Mouse (Mus musculus) CH12.LX (cell line): ENCODE data around the gene Cbx1. TPM values are rescaled to one million over a fixed set of nuclear protein-coding genes. Genes with fewer than 3 reads are reported as not detected.

Source experiments
- DNase-seq: peaks from one replicate; pipeline ENCODE4 v3.0.0-alpha.2; 2013; ENCODE audit errors: extremely low read depth
- H3K27ac ChIP-seq: 2 replicates; pipeline ENCODE4 v1.5.1; 2012; ENCODE audit warnings: low read depth, mild to moderate bottlenecking, control low read depth, moderate library complexity; ENCODE audit not compliant: insufficient read depth
- H3K27me3 ChIP-seq: replicated peaks from 2 replicates; pipeline ENCODE3; 2012; ENCODE audit warnings: inconsistent platforms
- H3K36me3 ChIP-seq, 2 experiments: replicated peaks in 1 of 2; 2 replicates each; pipeline versions ENCODE3 to v1.6.1; 2012; ENCODE audit warnings: inconsistent platforms in 1 of 2, low read length in 1 of 2, mild to moderate bottlenecking in 1 of 2, mixed read lengths in 1 of 2, moderate library complexity in 1 of 2; ENCODE audit not compliant: control insufficient read depth in 1 of 2, insufficient read depth in 1 of 2
- H3K4me1 ChIP-seq, 2 experiments: 2 replicates each; pipeline ENCODE4 v1.6.1; 2012; ENCODE audit warnings: inconsistent platforms in 1 of 2, moderate library complexity in 1 of 2; ENCODE audit not compliant: insufficient read depth in 2 of 2, control insufficient read depth in 1 of 2
- H3K4me2 ChIP-seq: 2 replicates; pipeline ENCODE4 v1.6.1; 2012; ENCODE audit warnings: low read depth, mild to moderate bottlenecking, control low read depth; ENCODE audit not compliant: poor library complexity, insufficient read depth, severe bottlenecking
- H3K4me3 ChIP-seq, 3 experiments: fragments of 150-350 bp in 1 of 3; sonication (generic) in 1 of 3; replicated peaks in 1 of 3; 2 replicates each; pipeline versions ENCODE3 to v1.5.1; 2011 to 2012; ENCODE audit warnings: low read depth in 2 of 3, low read length in 2 of 3, mild to moderate bottlenecking in 2 of 3, moderate library complexity in 2 of 3, control low read depth in 1 of 3, improper control_type of control experiment in 1 of 3, inconsistent platforms in 1 of 3, mixed read lengths in 1 of 3; ENCODE audit not compliant: poor library complexity in 1 of 3
- H3K79me2 ChIP-seq: replicated peaks from 2 replicates; pipeline ENCODE4 v1.6.1; 2012; ENCODE audit warnings: mild to moderate bottlenecking, moderate library complexity; ENCODE audit not compliant: control insufficient read depth, poor library complexity, insufficient read depth, severe bottlenecking; ENCODE audit errors: extremely low read depth
- H3K9ac ChIP-seq: 2 replicates; pipeline ENCODE4 v1.6.1; 2012; ENCODE audit warnings: low read depth, mild to moderate bottlenecking, control low read depth, moderate library complexity; ENCODE audit not compliant: insufficient read depth
- H3K9me3 ChIP-seq: replicated peaks from 2 replicates; pipeline ENCODE3; 2012; ENCODE audit warnings: low read length, inconsistent platforms, mixed read lengths
- CHD1 ChIP-seq: IDR thresholded peaks from 2 replicates; pipeline ENCODE4 v1.6.1; 2012; ENCODE audit warnings: low read depth, low read length, improper control_type of control experiment, inconsistent platforms
- ELF1 ChIP-seq: IDR thresholded peaks from 2 replicates; pipeline ENCODE4 v1.6.1; 2014; ENCODE audit warnings: low read depth, mild to moderate bottlenecking, inconsistent platforms, low read length, improper control_type of control experiment
- EP300 ChIP-seq: IDR thresholded peaks from 2 replicates; pipeline ENCODE4 v1.6.1; 2011; ENCODE audit warnings: low read length, improper control_type of control experiment
- GABPA ChIP-seq: IDR thresholded peaks from 2 replicates; pipeline ENCODE4 v1.6.1; 2012; ENCODE audit warnings: low read depth, low read length, improper control_type of control experiment, inconsistent platforms; ENCODE audit not compliant: insufficient replicate concordance
- JUND ChIP-seq: conservative IDR thresholded peaks from 2 replicates; pipeline ENCODE4 v1.6.1; 2011; ENCODE audit warnings: low read depth, low read length, improper control_type of control experiment
- NRF1 ChIP-seq: IDR thresholded peaks from 2 replicates; pipeline ENCODE4 v1.6.1; 2014; ENCODE audit warnings: low read depth, mild to moderate bottlenecking, inconsistent platforms, low read length, improper control_type of control experiment, moderate library complexity
- PAX5 ChIP-seq: IDR thresholded peaks from 2 replicates; pipeline ENCODE4 v1.6.1; 2012; ENCODE audit warnings: low read length, inconsistent platforms, mixed read lengths
- RCOR1 ChIP-seq: conservative IDR thresholded peaks from 2 replicates; pipeline ENCODE4 v1.6.1; 2012; ENCODE audit warnings: low read depth, mild to moderate bottlenecking, inconsistent platforms, low read length, improper control_type of control experiment
- SIN3A ChIP-seq: IDR thresholded peaks from 2 replicates; pipeline ENCODE4 v1.6.1; 2012; ENCODE audit warnings: low read length, improper control_type of control experiment, inconsistent platforms
- SMC3 ChIP-seq: IDR thresholded peaks from 2 replicates; pipeline ENCODE4 v1.6.1; 2011; ENCODE audit warnings: low read depth, low read length, improper control_type of control experiment
- TBP ChIP-seq: conservative IDR thresholded peaks from 2 replicates; pipeline ENCODE4 v1.6.1; 2011; ENCODE audit warnings: low read depth, low read length, improper control_type of control experiment
- USF2 ChIP-seq: conservative IDR thresholded peaks from 2 replicates; pipeline ENCODE4 v1.6.1; 2011; ENCODE audit warnings: low read depth, low read length, improper control_type of control experiment
- ZC3H11A ChIP-seq: IDR thresholded peaks from 2 replicates; pipeline ENCODE4 v1.6.1; 2012; ENCODE audit warnings: low read depth, mild to moderate bottlenecking, inconsistent platforms, low read length, improper control_type of control experiment
- ZMIZ1 ChIP-seq: IDR thresholded peaks from 2 replicates; pipeline ENCODE4 v1.6.1; 2012; ENCODE audit warnings: low read depth, mild to moderate bottlenecking, inconsistent platforms, low read length, improper control_type of control experiment
- dilution Hi-C: fragments of 300-500 bp; cut with MboI; formaldehyde crosslinking; loops from 2 replicates; pipeline ENCODE4 v1.14.3; 2020; ENCODE audit warnings: low sequenced_read_pairs; ENCODE audit not compliant: extremely low pct_unique_long_range_greater_than_20kb, extremely low pct_ligation_motif_present
- in situ Hi-C: fragments of 300-500 bp; cut with MboI; formaldehyde crosslinking; loops from 3 replicates; pipeline ENCODE4 v1.14.3; 2019; ENCODE audit warnings: low sequenced_read_pairs, low pct_ligation_motif_present, low pct_unique_long_range_greater_than_20kb, mixed read lengths
- polyA plus RNA-seq: library from polyadenylated mRNA; unstranded; fragments of >175 nt; gene quantifications from 2 replicates; pipeline ENCODE4 v1.2.1, GENCODE M21; 2012; ENCODE audit warnings: low read depth; ENCODE audit not compliant: insufficient read length
- total RNA-seq, 2 experiments: library from RNA; depleted of rRNA; stranded (reverse); fragments of 300-350 nt in 1 of 2; fragments of >200 nt in 1 of 2; gene quantifications; 2 replicates each; pipeline ENCODE4 v1.2.3; 2012 to 2014

Gene Cbx1
- total and polyA plus RNA-seq, 3 experiments = 115 to 223 (median 144) TPM

GRCm38 (mm10) chr11:96857446-96857845 is 68.5 kb downstream of the Cbx1 start:
- in situ Hi-C loops (loop anchor here (25.0 kb wide), 2 partner anchors 295 to 420 kb away; no protein-coding TSS in a partner anchor), dilution Hi-C loops (no loop called here)
- no peak overlapping the region for H3K9ac ChIP-seq
- H3K79me2 ChIP-seq = no peaks in the 10 kb centered on the region
- peaks cover 17 to 29% of the 10 kb centered on the region in 2 experiments for H3K4me1 ChIP-seq
- H3K27ac ChIP-seq = no peak overlapping the region
- H3K27me3 ChIP-seq = peaks cover 27% of the 10 kb centered on the region
- no peaks in the 10 kb centered on the region for H3K36me3 ChIP-seq
- H3K4me2 ChIP-seq = no peak overlapping the region
- H3K9me3 ChIP-seq = no peaks in the 10 kb centered on the region
- no peak for TF ChIP-seq ZC3H11A
- no peak for TF ChIP-seq SMC3
- TF ChIP-seq GABPA = no peak
- no peak for TF ChIP-seq USF2
- no peak for TF ChIP-seq JUND
- TF ChIP-seq RCOR1 = no peak
- no peak for TF ChIP-seq PAX5
- TF ChIP-seq ELF1 = no peak
- no peak for TF ChIP-seq SIN3A
- TF ChIP-seq NRF1 = no peak
- TF ChIP-seq EP300 = no peak
- no peak for TF ChIP-seq TBP
- TF ChIP-seq ZMIZ1 = no peak
- no peak for TF ChIP-seq CHD1
- no peak for DNase-seq
- H3K4me3 ChIP-seq = no peak overlapping the region

Other genes with a start within 250 kb of the Cbx1 start
- gene Snx11, start 11.6 kb upstream of the Cbx1 start, total RNA-seq (2012; rRNA removed) = 153 and 173 TPM in 2 replicates
- gene Snx11, start 11.6 kb upstream of the Cbx1 start, total RNA-seq (2014; rRNA removed) = 244 and 246 TPM in 2 replicates
- 208 and 217 TPM in 2 replicates for gene Snx11, start 11.6 kb upstream of the Cbx1 start, polyA plus RNA-seq
- gene Nfe2l1, start 40.8 kb downstream of the Cbx1 start, total RNA-seq (2012; rRNA removed) = 113 and 169 TPM in 2 replicates
- 61.1 and 77.7 TPM in 2 replicates for gene Nfe2l1, start 40.8 kb downstream of the Cbx1 start, total RNA-seq (2014; rRNA removed)
- 145 and 182 TPM in 2 replicates for gene Nfe2l1, start 40.8 kb downstream of the Cbx1 start, polyA plus RNA-seq
- gene Copz2, start 60.7 kb downstream of the Cbx1 start, total RNA-seq (2012; rRNA removed) = 1.3 and 4.1 TPM in 2 replicates
- gene Copz2, start 60.7 kb downstream of the Cbx1 start, total RNA-seq (2014; rRNA removed) = 0.28 and 0.35 TPM in 2 replicates
- gene Copz2, start 60.7 kb downstream of the Cbx1 start, polyA plus RNA-seq = 0.87 and 0.99 TPM in 2 replicates
- 96.3 and 112 TPM in 2 replicates for gene Cdk5rap3, start 127.4 kb downstream of the Cbx1 start, total RNA-seq (2012; rRNA removed)
- gene Cdk5rap3, start 127.4 kb downstream of the Cbx1 start, total RNA-seq (2014; rRNA removed) = 59.5 and 61.6 TPM in 2 replicates
- 70.3 and 80.0 TPM in 2 replicates for gene Cdk5rap3, start 127.4 kb downstream of the Cbx1 start, polyA plus RNA-seq
- gene Prr15l, start 139.0 kb downstream of the Cbx1 start, total RNA-seq (2012; rRNA removed) = 0.08 TPM in 2 replicates
- gene Prr15l, start 139.0 kb downstream of the Cbx1 start, total RNA-seq (2014; rRNA removed) = not detected in 2 replicates
- 0.19 and 0.31 TPM in 2 replicates for gene Prr15l, start 139.0 kb downstream of the Cbx1 start, polyA plus RNA-seq
- 38.5 and 42.9 TPM in 2 replicates for gene Pnpo, start 154.9 kb downstream of the Cbx1 start, total RNA-seq (2012; rRNA removed)
- 54.3 and 56.2 TPM in 2 replicates for gene Pnpo, start 154.9 kb downstream of the Cbx1 start, total RNA-seq (2014; rRNA removed)
- gene Pnpo, start 154.9 kb downstream of the Cbx1 start, polyA plus RNA-seq = 32.5 and 36.3 TPM in 2 replicates
- gene Sp2, start 193.8 kb downstream of the Cbx1 start, total RNA-seq (2012; rRNA removed) = 2.1 and 2.8 TPM in 2 replicates
- 1.1 TPM in 2 replicates for gene Sp2, start 193.8 kb downstream of the Cbx1 start, total RNA-seq (2014; rRNA removed)
- 15.9 and 21.0 TPM in 2 replicates for gene Sp2, start 193.8 kb downstream of the Cbx1 start, polyA plus RNA-seq
- gene Sp6, start 224.3 kb downstream of the Cbx1 start, total RNA-seq (2012; rRNA removed) = 44.3 and 65.5 TPM in 2 replicates
- gene Sp6, start 224.3 kb downstream of the Cbx1 start, total RNA-seq (2014; rRNA removed) = 15.8 and 18.4 TPM in 2 replicates
- 10.0 and 10.1 TPM in 2 replicates for gene Sp6, start 224.3 kb downstream of the Cbx1 start, polyA plus RNA-seq
- gene Scrn2, start 240.8 kb downstream of the Cbx1 start, total RNA-seq (2012; rRNA removed) = 55.8 and 63.9 TPM in 2 replicates
- gene Scrn2, start 240.8 kb downstream of the Cbx1 start, total RNA-seq (2014; rRNA removed) = 34.5 and 37.5 TPM in 2 replicates
- 35.2 and 41.1 TPM in 2 replicates for gene Scrn2, start 240.8 kb downstream of the Cbx1 start, polyA plus RNA-seq